Mouse (Mus musculus): ENCODE results near the gene Ucp3. TPM values are rescaled to one million over a fixed set of nuclear protein-coding genes. Genes with fewer than 3 reads are reported as not detected.
A peak's percentile ranks its signal among the peaks of the same experiment; 100 is the strongest.

Ucp3 gene
- polyA plus RNA-seq, 1 experiment from 2014 or later: not detected

DNA sequence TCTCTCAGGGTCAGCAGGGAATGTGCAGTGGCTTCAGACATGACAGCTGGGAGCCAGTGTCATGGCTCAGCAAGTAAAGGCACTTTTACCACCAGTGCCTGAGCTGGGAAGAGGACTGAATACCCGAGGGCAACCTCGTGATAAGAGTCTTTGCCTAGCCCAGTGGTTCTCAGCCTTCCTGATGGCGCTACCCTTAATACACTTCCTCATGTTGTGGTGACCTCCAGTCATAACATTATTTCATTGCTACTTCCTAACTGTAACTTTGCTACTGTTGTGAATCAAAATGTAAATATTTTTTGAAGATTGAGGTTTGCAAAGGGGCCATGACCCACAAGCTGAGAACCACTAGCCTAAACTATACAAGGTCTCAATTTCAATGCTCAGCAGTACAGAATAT lies 35.9 kb downstream of the Ucp3 start:
- H3K9me3 ChIP-seq (ENCODE audit: control insufficient read depth, low read length): no peaks in the 10 kb centered on the region
- H3K27ac ChIP-seq (replicated peaks; ENCODE audit: low read depth, low read length): no peak overlapping the region
- H3K9ac ChIP-seq (replicated peaks; ENCODE audit: low read length): no peak overlapping the region
- no peaks in the 10 kb centered on the region for H3K27me3 ChIP-seq (ENCODE audit: control insufficient read depth, insufficient read depth, low read length)
- WGBS: 77% methylated on average over 3 of the region's 3 CpGs
- H3K4me2 ChIP-seq (ENCODE audit: low read length): no peak overlapping the region
- no peaks in the 10 kb centered on the region for H3K4me1 ChIP-seq (ENCODE audit: control insufficient read depth, insufficient read depth, low read length)
- no peak for DNase-seq
- H3K36me3 ChIP-seq (ENCODE audit: control insufficient read depth, insufficient read depth, low read length): no peaks in the 10 kb centered on the region
- no peak overlapping the region for H3K4me3 ChIP-seq (replicated peaks; ENCODE audit: low read depth, low read length)
- ATAC-seq (ENCODE audit: low FRiP score, low TSS enrichment): no peak

DNA sequence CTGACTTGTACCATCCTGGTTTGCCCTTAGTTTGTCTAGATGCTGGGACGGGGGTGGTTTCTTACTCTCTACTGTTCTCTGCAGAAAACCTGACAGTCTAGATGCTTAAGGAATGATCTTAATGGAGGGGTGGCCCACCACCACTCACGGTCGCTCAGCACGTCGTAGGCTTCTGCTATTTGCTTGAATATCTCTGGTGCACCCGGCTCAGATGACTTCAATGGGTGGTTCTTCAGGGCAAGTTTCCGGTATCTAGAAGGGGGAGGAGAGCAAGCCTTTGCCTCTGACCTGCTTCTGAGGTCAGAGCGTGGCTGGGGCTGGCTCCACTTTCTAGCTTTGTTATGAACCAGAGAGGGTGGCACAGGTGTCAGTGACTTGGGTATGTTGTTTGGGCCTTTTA lies 38.8 kb downstream of the Ucp3 start:
- Histone ChIP-seq H3K9me3 (ENCODE audit: control insufficient read depth, low read length) (no peaks in the 10 kb centered on the region), H3K4me1 (ENCODE audit: control insufficient read depth, insufficient read depth, low read length) (no peaks in the 10 kb centered on the region), H3K4me3 (replicated peaks; ENCODE audit: low read depth, low read length) (no peak overlapping the region), H3K9ac (replicated peaks; ENCODE audit: low read length) (no peak overlapping the region), H3K27me3 (ENCODE audit: control insufficient read depth, insufficient read depth, low read length) (no peaks in the 10 kb centered on the region), H3K27ac (replicated peaks; ENCODE audit: low read depth, low read length) (no peak overlapping the region), H3K4me2 (ENCODE audit: low read length) (no peak overlapping the region), H3K36me3 (ENCODE audit: control insufficient read depth, insufficient read depth, low read length) (no peaks in the 10 kb centered on the region)
- WGBS: 87% methylated on average over 8 of the region's 8 CpGs
- ATAC-seq (ENCODE audit: low FRiP score, low TSS enrichment) (no peak), DNase-seq (no peak)

DNA sequence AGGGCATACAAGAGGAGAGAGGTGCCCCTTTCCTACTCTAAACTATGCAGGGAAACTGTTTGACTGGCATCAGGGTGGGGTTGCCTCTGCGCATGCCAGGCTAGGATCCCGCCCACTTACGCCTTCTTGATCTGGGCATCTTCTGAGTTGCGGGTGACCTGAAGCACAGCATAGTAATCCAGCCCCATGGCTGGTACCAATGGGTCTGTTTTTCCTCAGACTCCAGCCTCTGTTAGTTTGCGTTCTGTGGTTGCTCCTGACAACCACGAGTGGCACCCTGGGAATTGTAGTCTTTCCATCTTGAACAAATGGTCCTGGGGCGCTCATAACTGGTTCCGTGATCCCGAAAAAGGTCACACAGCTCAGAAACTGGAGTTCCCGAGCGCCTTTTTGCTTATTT lies 41.8 kb downstream of the Ucp3 start, which contains the start of gene Dnajb13:
Gene Dnajb13, minus strand, starts transcription at position 388 of the 400 bp plus-strand sequence.
- ATAC-seq (ENCODE audit: low FRiP score, low TSS enrichment): no peak
- WGBS: 45% methylated on average over 11 of the region's 11 CpGs
- H3K9ac ChIP-seq (replicated peaks; ENCODE audit: low read length): no peak within 1 kb of the TSS
- no peaks in the 10 kb centered on the region for H3K36me3 ChIP-seq (ENCODE audit: control insufficient read depth, insufficient read depth, low read length)
- DNase-seq: peak; percentile 71
- H3K4me3 ChIP-seq (replicated peaks; ENCODE audit: low read depth, low read length): no peak within 1 kb of the TSS
- H3K4me2 ChIP-seq (ENCODE audit: low read length): peak within 1 kb of the TSS; percentile 28; the same call in 1 of the 2 replicates
- H3K9me3 ChIP-seq (ENCODE audit: control insufficient read depth, low read length): no peaks in the 10 kb centered on the region
- no peaks in the 10 kb centered on the region for H3K4me1 ChIP-seq (ENCODE audit: control insufficient read depth, insufficient read depth, low read length)
- H3K27me3 ChIP-seq (ENCODE audit: control insufficient read depth, insufficient read depth, low read length): no peaks in the 10 kb centered on the region
- no peak within 1 kb of the TSS for H3K27ac ChIP-seq (replicated peaks; ENCODE audit: low read depth, low read length)

DNA sequence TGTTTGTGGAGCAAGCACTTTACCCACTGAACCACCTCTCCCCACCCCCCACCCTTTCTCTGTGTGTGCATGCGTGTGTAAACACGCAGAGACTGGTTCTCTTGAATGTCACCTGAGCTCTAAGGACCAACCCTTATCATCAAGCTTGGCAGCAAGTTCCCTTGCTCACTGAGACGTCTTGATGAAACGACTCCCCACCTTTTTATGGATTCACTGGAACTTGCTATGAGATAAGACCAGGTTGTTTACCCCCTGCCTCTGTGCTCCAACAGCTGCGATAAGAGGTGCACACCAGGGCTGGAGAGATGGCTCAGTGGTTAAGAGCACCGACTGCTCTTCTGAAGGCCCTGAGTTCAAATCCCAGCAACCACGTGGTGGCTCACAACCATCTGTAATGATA lies 47.4 kb downstream of the Ucp3 start:
- Histone ChIP-seq H3K4me3 (replicated peaks; ENCODE audit: low read depth, low read length) (no peak overlapping the region), H3K27me3 (ENCODE audit: control insufficient read depth, insufficient read depth, low read length) (no peaks in the 10 kb centered on the region), H3K36me3 (ENCODE audit: control insufficient read depth, insufficient read depth, low read length) (no peaks in the 10 kb centered on the region), H3K4me2 (ENCODE audit: low read length) (no peak overlapping the region), H3K9me3 (ENCODE audit: control insufficient read depth, low read length) (no peaks in the 10 kb centered on the region), H3K9ac (replicated peaks; ENCODE audit: low read length) (no peak overlapping the region), H3K27ac (replicated peaks; ENCODE audit: low read depth, low read length) (no peak overlapping the region), H3K4me1 (ENCODE audit: control insufficient read depth, insufficient read depth, low read length) (no peaks in the 10 kb centered on the region)
- DNase-seq (no peak), ATAC-seq (ENCODE audit: low FRiP score, low TSS enrichment) (no peak)
- WGBS: 70% methylated on average over 7 of the region's 7 CpGs

DNA sequence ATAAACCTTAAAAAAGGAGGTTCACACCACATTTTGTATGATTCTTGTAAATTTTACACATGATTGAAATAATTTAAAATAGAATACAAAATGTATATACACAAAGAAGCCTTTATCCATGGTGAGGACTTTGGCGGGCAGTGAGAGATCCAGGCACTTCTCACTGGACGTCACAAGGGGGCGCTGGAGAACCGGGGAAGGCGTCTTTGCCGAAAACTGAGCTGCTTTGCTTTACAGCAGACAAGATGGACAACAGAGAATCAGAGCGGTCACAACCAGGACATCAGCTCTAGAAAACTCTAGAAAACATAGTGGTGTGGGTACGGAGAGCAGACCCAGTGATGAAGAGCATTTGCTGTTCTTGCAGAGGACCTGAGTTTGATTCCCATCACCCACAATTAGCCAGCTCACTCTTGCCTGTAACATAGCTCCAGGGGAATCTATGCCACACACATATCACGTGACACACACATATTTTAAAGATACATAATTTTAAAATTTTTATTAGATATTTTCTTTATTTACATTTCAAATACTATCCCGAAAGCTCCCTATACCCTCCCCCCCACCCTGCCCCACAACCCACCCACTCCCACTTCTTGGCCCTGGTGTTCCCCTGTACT lies 48.0 kb downstream of the Ucp3 start:
- H3K4me1 ChIP-seq (ENCODE audit: control insufficient read depth, insufficient read depth, low read length): no peaks in the 10 kb centered on the region
- H3K27me3 ChIP-seq (ENCODE audit: control insufficient read depth, insufficient read depth, low read length): no peaks in the 10 kb centered on the region
- WGBS: 21% methylated on average over 10 of the region's 10 CpGs
- no peak for ATAC-seq (ENCODE audit: low FRiP score, low TSS enrichment)
- H3K4me3 ChIP-seq (replicated peaks; ENCODE audit: low read depth, low read length): no peak overlapping the region
- H3K36me3 ChIP-seq (ENCODE audit: control insufficient read depth, insufficient read depth, low read length): no peaks in the 10 kb centered on the region
- no peak overlapping the region for H3K9ac ChIP-seq (replicated peaks; ENCODE audit: low read length)
- no peaks in the 10 kb centered on the region for H3K9me3 ChIP-seq (ENCODE audit: control insufficient read depth, low read length)
- H3K27ac ChIP-seq (replicated peaks; ENCODE audit: low read depth, low read length): no peak overlapping the region
- H3K4me2 ChIP-seq (ENCODE audit: low read length): no peak overlapping the region
- peak; percentile 89 for DNase-seq

DNA sequence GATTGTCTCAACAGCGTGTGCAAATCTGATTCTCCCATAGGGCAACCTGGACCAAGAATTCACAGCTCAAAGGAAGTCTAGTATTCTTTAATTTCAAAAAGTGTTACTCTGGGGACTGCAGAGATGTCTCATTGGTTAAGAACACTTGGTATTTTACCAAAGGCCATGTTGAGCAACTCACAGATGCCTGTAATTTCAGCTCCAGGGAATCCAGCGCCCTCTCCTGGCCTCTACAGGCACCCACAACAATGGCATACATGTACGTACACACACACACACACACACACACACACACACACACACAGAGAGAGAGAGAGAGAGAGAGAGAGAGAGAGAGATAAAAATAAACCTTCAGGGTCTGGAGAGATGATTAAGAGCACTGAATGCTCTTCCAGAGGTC lies 49.4 kb downstream of the Ucp3 start:
- ATAC-seq (ENCODE audit: low FRiP score, low TSS enrichment) (no peak), DNase-seq (no peak)
- H3K27me3 ChIP-seq (ENCODE audit: control insufficient read depth, insufficient read depth, low read length): no peaks in the 10 kb centered on the region
- no peak overlapping the region for H3K27ac ChIP-seq (replicated peaks; ENCODE audit: low read depth, low read length)
- WGBS: 80% methylated on average over 3 of the region's 3 CpGs
- H3K9ac ChIP-seq (replicated peaks; ENCODE audit: low read length): no peak overlapping the region
- H3K4me1 ChIP-seq (ENCODE audit: control insufficient read depth, insufficient read depth, low read length): no peaks in the 10 kb centered on the region
- H3K9me3 ChIP-seq (ENCODE audit: control insufficient read depth, low read length): no peaks in the 10 kb centered on the region
- H3K4me2 ChIP-seq (ENCODE audit: low read length): no peak overlapping the region
- H3K4me3 ChIP-seq (replicated peaks; ENCODE audit: low read depth, low read length): no peak overlapping the region
- no peaks in the 10 kb centered on the region for H3K36me3 ChIP-seq (ENCODE audit: control insufficient read depth, insufficient read depth, low read length)

DNA sequence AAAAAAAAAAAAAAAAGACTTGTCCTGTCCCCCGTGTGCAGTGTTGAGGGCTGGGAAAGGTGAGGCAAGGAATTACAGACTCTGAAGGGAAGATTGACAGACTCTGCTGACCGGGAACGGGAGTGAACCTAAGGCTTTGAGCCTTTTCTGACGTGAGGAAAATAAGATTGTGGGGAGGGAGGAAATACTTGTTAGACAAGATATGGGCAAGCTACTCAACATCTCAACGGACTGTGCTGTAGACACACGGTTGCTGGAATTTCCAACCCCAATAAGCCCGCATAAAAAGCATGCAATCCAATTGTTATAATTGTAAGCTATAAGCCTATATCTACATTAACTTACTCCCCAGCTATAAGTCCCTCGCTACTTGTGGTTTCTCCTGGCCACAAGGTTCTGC lies 51.9 kb downstream of the Ucp3 start:
- H3K36me3 ChIP-seq (ENCODE audit: control insufficient read depth, insufficient read depth, low read length): no peaks in the 10 kb centered on the region
- no peak for DNase-seq
- H3K4me1 ChIP-seq (ENCODE audit: control insufficient read depth, insufficient read depth, low read length): no peaks in the 10 kb centered on the region
- H3K9me3 ChIP-seq (ENCODE audit: control insufficient read depth, low read length): no peaks in the 10 kb centered on the region
- H3K4me3 ChIP-seq (replicated peaks; ENCODE audit: low read depth, low read length): no peak overlapping the region
- H3K27ac ChIP-seq (replicated peaks; ENCODE audit: low read depth, low read length): no peak overlapping the region
- 81% methylated on average over 8 of the region's 8 CpGs for WGBS
- H3K4me2 ChIP-seq (ENCODE audit: low read length): no peak overlapping the region
- no peaks in the 10 kb centered on the region for H3K27me3 ChIP-seq (ENCODE audit: control insufficient read depth, insufficient read depth, low read length)
- H3K9ac ChIP-seq (replicated peaks; ENCODE audit: low read length): no peak overlapping the region
- ATAC-seq (ENCODE audit: low FRiP score, low TSS enrichment): no peak

DNA sequence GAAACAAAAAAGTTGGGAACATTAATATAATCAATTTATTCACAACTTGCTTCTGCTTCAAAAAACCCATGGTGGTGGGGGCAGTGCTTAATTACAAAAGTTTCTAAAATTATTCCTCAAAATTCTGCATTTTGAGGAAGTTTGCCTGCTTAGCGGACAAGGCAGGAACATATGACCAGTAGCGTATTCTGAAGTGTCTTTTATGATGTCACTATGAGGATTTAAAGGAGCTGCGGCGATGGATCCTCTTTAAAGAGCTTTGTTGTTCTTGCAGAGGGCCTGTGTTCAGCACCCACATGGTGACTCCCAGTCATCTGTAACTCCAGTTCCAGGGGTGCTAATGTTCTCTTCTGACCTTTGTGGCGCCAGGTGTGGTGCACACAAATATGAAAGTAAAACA lies 58.0 kb downstream of the Ucp3 start:
- WGBS: 93% methylated on average over 5 of the region's 5 CpGs

DNA sequence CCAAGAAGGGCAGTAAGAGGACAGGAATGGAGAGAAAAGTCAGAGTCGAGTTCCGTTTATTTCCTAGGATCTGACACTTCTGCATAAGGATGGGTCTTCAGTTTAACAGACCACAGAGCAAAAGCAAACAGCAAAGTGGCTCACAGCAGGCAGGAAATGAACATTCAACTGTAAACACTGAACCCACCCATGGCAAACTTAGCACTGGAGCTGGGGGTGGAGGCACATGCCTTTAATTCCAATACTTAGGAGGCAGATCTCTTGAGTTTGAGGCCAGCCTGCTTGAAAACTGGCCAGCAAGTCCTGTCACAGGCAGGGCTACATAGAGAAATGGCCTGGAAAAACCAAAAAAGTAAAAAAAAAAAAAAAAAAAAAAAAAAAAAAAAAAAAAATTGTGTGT lies 60.7 kb downstream of the Ucp3 start:
- H3K27me3 ChIP-seq (ENCODE audit: control insufficient read depth, insufficient read depth, low read length): no peaks in the 10 kb centered on the region
- H3K36me3 ChIP-seq (ENCODE audit: control insufficient read depth, insufficient read depth, low read length): no peaks in the 10 kb centered on the region
- H3K4me3 ChIP-seq (replicated peaks; ENCODE audit: low read depth, low read length): no peak overlapping the region
- no peak for DNase-seq
- 82% methylated on average over 2 of the region's 2 CpGs for WGBS
- peaks cover 10% of the 10 kb centered on the region for H3K4me1 ChIP-seq (ENCODE audit: control insufficient read depth, insufficient read depth, low read length)
- H3K27ac ChIP-seq (replicated peaks; ENCODE audit: low read depth, low read length): no peak overlapping the region
- no peak overlapping the region for H3K4me2 ChIP-seq (ENCODE audit: low read length)
- ATAC-seq (ENCODE audit: low FRiP score, low TSS enrichment): no peak
- H3K9ac ChIP-seq (replicated peaks; ENCODE audit: low read length): no peak overlapping the region
- H3K9me3 ChIP-seq (ENCODE audit: control insufficient read depth, low read length): no peaks in the 10 kb centered on the region

More for the DNA sequence above, 58.0 kb downstream of the Ucp3 start:
- H3K27ac ChIP-seq (replicated peaks; ENCODE audit: low read depth, low read length): no peak overlapping the region
- H3K36me3 ChIP-seq (ENCODE audit: control insufficient read depth, insufficient read depth, low read length): no peaks in the 10 kb centered on the region
- H3K4me2 ChIP-seq (ENCODE audit: low read length): no peak overlapping the region
- H3K9me3 ChIP-seq (ENCODE audit: control insufficient read depth, low read length): no peaks in the 10 kb centered on the region
- no peak for DNase-seq
- no peak for ATAC-seq (ENCODE audit: low FRiP score, low TSS enrichment)
- H3K9ac ChIP-seq (replicated peaks; ENCODE audit: low read length): no peak overlapping the region
- no peak overlapping the region for H3K4me3 ChIP-seq (replicated peaks; ENCODE audit: low read depth, low read length)
- no peaks in the 10 kb centered on the region for H3K27me3 ChIP-seq (ENCODE audit: control insufficient read depth, insufficient read depth, low read length)
- no peaks in the 10 kb centered on the region for H3K4me1 ChIP-seq (ENCODE audit: control insufficient read depth, insufficient read depth, low read length)
